Mouse (Mus musculus): ENCODE measurements around the gene Il17d. TPM values are rescaled to one million over a fixed set of nuclear protein-coding genes. Genes with fewer than 3 reads are reported as not detected.

Gene Il17d
- polyA plus RNA-seq, 1 experiment from 2014 or later = 3.9 TPM

DNA sequence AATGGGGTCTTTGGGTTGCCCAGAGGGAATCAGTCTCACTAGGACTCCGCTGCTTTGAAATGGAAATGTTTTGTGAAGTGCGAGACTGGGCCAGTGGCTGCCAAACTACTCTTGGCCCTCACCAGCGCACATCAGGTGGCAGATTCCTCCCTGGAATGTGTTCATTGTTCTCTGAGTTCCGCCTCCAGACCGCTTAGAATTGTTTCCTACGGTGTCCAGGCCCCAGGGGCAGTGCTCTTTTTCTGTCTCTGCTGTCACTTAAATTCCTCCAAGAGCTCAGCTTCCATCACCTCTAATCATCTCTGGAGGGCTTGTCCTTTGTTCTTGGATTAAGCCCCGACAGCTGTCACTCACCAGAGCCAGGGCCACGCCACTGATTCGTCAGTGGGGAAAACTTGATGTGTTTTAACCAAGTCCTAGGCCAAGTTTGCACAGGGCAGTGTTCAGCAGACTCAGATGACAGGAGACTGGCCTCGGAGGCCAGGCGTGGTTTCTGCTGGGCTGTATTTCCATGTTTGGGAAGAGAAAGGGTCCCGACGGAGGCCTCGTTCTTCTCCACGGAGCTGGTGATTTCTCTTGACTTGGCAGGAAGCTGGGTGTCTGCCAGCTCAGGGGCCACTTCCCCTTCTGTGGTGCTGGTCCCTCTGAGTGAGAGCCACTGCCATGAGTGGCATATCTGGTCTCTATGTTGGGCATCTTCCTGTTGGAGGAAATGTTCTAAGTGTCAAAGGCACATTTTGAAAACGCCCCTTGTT is 12.9 kb downstream of the Il17d start:
- Histone ChIP-seq H3K4me3 (no peak overlapping the region), H3K27ac (replicated peaks) (0 out of 2 replicates have a peak overlapping the region, but pooled peaks have one; percentile 24), H3K4me2 (0 out of 2 replicates have a peak overlapping the region, but pooled peaks have one; percentile 1), H3K9ac (no peak overlapping the region; the same call in 1 of the 2 replicates), H3K9me3 (no peaks in the 10 kb centered on the region), H3K36me3 (peaks cover 4% of the 10 kb centered on the region), H3K4me1 (replicated peaks) (peaks cover 36% of the 10 kb centered on the region), H3K27me3 (peaks cover 9% of the 10 kb centered on the region; the same call in 1 of the 2 replicates)
- 10% methylated on average over 16 of the region's 16 CpGs for WGBS
- ATAC-seq (ENCODE audit: low read depth) = no peak

DNA sequence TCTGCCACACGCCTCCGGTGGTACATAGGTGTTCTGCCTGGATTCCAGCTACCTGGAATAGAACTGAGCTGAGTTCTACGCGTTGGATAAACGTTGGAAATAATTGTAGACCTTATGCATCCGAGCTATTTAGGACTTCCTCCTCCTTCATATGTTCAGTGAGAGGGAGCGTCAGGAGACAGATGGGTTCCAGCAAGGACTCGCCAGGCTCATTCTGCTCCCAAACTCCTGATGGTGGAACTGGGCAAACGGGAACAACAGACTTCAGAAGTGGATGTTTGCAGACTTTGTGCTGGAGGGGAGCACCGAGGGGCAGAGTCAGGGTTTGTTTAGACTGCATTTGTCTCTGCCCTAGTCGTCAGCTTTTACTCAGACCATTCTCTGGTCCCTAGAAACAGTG is 16.1 kb downstream of the Il17d start:
- Histone ChIP-seq H3K27ac (replicated peaks) (no peak overlapping the region), H3K36me3 (peaks cover 10% of the 10 kb centered on the region), H3K4me2 (no peak overlapping the region), H3K9ac (no peak overlapping the region), H3K4me1 (replicated peaks) (peaks cover 16% of the 10 kb centered on the region), H3K9me3 (no peaks in the 10 kb centered on the region), H3K27me3 (no peaks in the 10 kb centered on the region), H3K4me3 (no peak overlapping the region)
- WGBS = 85% methylated on average over 11 of the region's 11 CpGs
- ATAC-seq (ENCODE audit: low read depth) = no peak

DNA sequence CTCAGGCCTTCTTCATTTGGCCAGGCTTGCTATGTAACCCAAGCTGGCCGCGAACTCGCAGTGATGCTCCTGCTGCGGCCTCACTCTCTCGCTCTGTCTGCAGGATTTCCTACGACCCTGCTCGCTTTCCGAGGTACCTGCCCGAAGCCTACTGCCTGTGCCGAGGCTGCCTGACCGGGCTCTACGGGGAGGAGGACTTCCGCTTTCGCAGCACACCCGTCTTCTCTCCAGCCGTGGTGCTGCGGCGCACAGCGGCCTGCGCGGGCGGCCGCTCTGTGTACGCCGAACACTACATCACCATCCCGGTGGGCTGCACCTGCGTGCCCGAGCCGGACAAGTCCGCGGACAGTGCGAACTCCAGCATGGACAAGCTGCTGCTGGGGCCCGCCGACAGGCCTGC is 17.7 kb downstream of the Il17d start:
- 64% methylated on average over 34 of the region's 34 CpGs for WGBS
- no peak for ATAC-seq (ENCODE audit: low read depth)
- H3K4me3 ChIP-seq = no peak overlapping the region
- H3K4me2 ChIP-seq = no peak overlapping the region
- H3K27ac ChIP-seq (replicated peaks) = no peak overlapping the region
- H3K36me3 ChIP-seq = peaks cover 10% of the 10 kb centered on the region
- peaks cover 8% of the 10 kb centered on the region for H3K4me1 ChIP-seq (replicated peaks)
- H3K27me3 ChIP-seq = no peaks in the 10 kb centered on the region
- H3K9me3 ChIP-seq = no peaks in the 10 kb centered on the region
- H3K9ac ChIP-seq = no peak overlapping the region

DNA sequence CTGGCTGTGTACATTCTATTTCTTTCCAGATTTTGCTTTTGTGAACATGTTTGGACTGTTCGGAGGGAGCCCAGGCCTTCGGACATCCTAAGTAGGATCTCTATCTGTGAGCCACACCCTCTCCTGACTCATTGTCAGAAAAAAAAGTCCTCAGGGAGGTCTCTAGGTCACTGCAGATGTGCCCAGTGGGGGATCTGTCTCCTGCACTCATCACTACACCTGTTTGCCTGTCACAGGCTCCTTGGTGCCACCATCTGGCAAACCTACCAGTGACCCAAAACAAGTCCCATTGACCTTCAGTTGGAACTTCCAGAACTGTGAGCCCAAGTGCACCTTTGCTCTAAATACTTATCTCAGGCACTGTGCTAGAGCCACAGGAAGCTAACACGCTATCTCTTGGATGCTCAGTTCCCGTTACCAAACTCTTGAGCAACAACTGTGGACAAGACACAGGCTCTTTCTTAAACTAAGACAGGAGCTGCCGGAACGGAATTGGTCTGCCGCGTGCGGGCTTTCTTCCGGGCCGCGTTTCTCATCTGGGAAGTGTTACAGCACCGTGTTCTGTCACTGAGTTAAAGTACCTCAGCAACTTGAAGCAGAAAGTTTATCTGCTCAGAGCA is 19.0 kb downstream of the Il17d start:
- Histone ChIP-seq H3K27ac (replicated peaks) (no peak overlapping the region), H3K9me3 (no peaks in the 10 kb centered on the region), H3K4me2 (no peak overlapping the region), H3K27me3 (no peaks in the 10 kb centered on the region), H3K36me3 (peaks cover 10% of the 10 kb centered on the region), H3K4me1 (replicated peaks) (no peaks in the 10 kb centered on the region), H3K4me3 (no peak overlapping the region), H3K9ac (no peak overlapping the region)
- ATAC-seq (ENCODE audit: low read depth) = no peak
- WGBS = 94% methylated on average over 13 of the region's 13 CpGs

- WGBS = 87% methylated on average over 17 of the region's 17 CpGs
- Histone ChIP-seq H3K4me1 (replicated peaks) (no peaks in the 10 kb centered on the region), H3K36me3 (peaks cover 29% of the 10 kb centered on the region), H3K4me2 (no peak overlapping the region), H3K27me3 (no peaks in the 10 kb centered on the region), H3K27ac (replicated peaks) (no peak overlapping the region), H3K9ac (no peak overlapping the region), H3K4me3 (no peak overlapping the region), H3K9me3 (no peaks in the 10 kb centered on the region)
- no peak for ATAC-seq (ENCODE audit: low read depth)
These were observed 20.9 kb downstream of the Il17d start for GRCm38 (mm10) chr14:57545526-57545925.

DNA sequence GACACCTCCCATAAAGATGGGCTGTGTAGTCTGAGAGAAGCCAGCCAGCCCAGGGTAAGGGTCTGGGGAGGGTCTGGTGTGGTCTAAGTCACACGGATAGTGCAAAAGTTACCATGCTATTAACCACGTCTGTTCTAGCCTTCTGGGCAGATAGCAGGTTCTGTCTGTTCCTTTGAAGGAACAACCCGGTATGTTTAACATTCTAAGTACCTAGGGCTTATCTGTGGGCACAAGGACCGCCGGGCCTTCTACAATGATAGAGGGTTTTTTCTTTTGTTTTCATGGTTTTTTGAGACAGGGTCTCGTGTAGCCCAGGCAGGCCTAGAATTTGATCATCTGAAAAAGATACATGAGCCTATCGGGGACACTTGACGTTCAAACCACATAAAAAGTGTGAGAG is 21.6 kb downstream of the Il17d start:
- Histone ChIP-seq H3K9ac (no peak overlapping the region), H3K4me2 (no peak overlapping the region), H3K4me3 (no peak overlapping the region), H3K36me3 (peaks cover 29% of the 10 kb centered on the region), H3K27me3 (no peaks in the 10 kb centered on the region), H3K27ac (replicated peaks) (no peak overlapping the region), H3K9me3 (no peaks in the 10 kb centered on the region), H3K4me1 (replicated peaks) (no peaks in the 10 kb centered on the region)
- no peak for ATAC-seq (ENCODE audit: low read depth)
- 87% methylated on average over 8 of the region's 8 CpGs for WGBS

DNA sequence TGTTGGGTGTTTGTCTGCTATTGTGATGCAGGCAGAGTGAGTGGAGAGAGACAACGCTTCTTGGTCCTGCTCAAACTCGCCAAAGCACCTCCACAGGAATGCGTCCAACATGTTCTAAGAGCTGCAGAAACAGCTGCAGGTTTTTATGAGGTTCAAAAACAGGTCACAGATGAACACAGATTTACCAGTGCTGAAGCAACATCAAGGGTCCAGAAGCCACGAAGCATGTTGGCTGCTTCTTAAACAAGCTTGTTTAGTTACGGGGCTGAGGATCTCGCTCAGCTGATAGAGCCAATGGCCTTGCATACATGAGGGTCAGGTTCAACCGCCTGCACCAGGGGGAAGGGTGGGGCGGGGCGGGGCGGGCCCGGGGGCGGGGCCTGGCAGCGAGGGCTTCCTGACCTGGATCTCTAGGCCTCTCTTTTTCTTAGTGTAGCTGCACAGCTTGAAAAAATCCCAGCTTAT is 22.0 kb downstream of the Il17d start:
- no peak for ATAC-seq (ENCODE audit: low read depth)

GRCm38 (mm10) chr14:57547062-57547461 is 22.5 kb downstream of the Il17d start:
- ATAC-seq (ENCODE audit: low read depth) = no peak
- WGBS = 87% methylated on average over 5 of the region's 5 CpGs
- no peak overlapping the region for H3K4me3 ChIP-seq
- H3K9ac ChIP-seq = no peak overlapping the region
- H3K27me3 ChIP-seq = no peaks in the 10 kb centered on the region
- H3K4me1 ChIP-seq (replicated peaks) = no peaks in the 10 kb centered on the region
- H3K9me3 ChIP-seq = no peaks in the 10 kb centered on the region
- H3K4me2 ChIP-seq = no peak overlapping the region
- peaks cover 29% of the 10 kb centered on the region for H3K36me3 ChIP-seq
- H3K27ac ChIP-seq (replicated peaks) = no peak overlapping the region

More for the DNA sequence above, 22.0 kb downstream of the Il17d start:
- WGBS = 31% methylated on average over 13 of the region's 13 CpGs
- Histone ChIP-seq H3K9me3 (no peaks in the 10 kb centered on the region), H3K27me3 (no peaks in the 10 kb centered on the region), H3K27ac (replicated peaks) (no peak overlapping the region), H3K4me3 (no peak overlapping the region), H3K4me2 (no peak overlapping the region), H3K4me1 (replicated peaks) (no peaks in the 10 kb centered on the region), H3K36me3 (peaks cover 29% of the 10 kb centered on the region), H3K9ac (no peak overlapping the region)

DNA sequence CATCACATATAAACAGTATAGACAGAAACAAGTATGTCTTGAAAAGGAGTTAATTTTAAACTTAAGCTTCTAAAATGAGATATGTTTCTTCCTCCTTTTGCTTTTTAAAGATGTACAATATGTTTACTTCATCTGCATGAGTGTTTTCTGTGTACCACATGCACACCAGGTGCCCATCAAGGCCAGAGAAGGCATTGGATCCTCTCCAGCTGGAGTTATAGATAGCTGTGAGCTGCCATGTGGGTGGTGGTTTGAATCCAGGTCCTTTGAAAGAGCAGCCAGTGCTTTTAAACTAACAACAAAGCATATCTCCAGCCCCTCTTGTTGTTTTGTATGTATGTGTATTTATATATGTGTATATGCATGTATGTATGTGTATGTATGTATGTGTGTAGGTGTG is 28.4 kb downstream of the Il17d start:
- Histone ChIP-seq H3K4me3 (no peak overlapping the region), H3K27ac (replicated peaks) (no peak overlapping the region), H3K4me1 (replicated peaks) (no peaks in the 10 kb centered on the region), H3K9me3 (no peaks in the 10 kb centered on the region), H3K4me2 (no peak overlapping the region), H3K27me3 (no peaks in the 10 kb centered on the region), H3K36me3 (peaks cover 25% of the 10 kb centered on the region), H3K9ac (no peak overlapping the region)
- ATAC-seq (ENCODE audit: low read depth) = no peak

- WGBS = 90% methylated on average over 5 of the region's 5 CpGs
- no peak overlapping the region for H3K9ac ChIP-seq
- no peak overlapping the region for H3K27ac ChIP-seq (replicated peaks)
- H3K4me2 ChIP-seq = no peak overlapping the region
- peaks cover 15% of the 10 kb centered on the region for H3K36me3 ChIP-seq
- no peaks in the 10 kb centered on the region for H3K9me3 ChIP-seq
- no peaks in the 10 kb centered on the region for H3K27me3 ChIP-seq
- ATAC-seq (ENCODE audit: low read depth) = no peak
- H3K4me1 ChIP-seq (replicated peaks) = no peaks in the 10 kb centered on the region
- H3K4me3 ChIP-seq = no peak overlapping the region
These were observed 29.9 kb downstream of the Il17d start for GRCm38 (mm10) chr14:57554434-57554833.

DNA sequence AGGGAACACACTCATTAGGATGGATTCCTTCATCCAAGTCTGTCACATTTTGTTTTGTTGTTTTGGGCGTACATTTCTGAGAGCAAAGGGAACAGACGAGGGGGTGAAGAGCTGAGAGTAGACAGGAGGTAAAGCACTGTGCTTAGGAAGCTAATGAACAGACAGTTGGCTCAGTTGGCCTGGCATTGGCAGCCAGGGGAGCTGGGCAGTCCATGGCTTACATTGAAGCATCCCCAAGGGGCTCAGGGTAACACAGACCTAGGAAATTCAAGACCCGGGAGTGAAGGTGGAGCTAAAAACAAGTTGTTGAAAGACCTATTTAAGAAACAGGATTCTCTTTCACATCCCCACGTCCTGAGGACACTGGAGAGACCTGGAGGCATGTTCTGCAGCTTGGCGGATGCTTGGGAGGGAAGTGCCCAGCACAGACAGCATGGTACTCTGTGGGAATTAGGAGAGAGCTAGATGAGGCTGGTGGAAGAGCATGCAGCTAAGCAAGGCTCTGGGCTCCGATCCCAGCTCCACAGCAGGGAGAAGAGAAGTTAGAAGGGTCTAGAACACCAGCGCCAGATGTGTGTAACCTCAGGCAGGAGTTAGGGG is 31.0 kb downstream of the Il17d start:
- Histone ChIP-seq H3K9me3 (no peaks in the 10 kb centered on the region), H3K27ac (replicated peaks) (no peak overlapping the region), H3K27me3 (no peaks in the 10 kb centered on the region), H3K9ac (no peak overlapping the region), H3K4me1 (replicated peaks) (no peaks in the 10 kb centered on the region), H3K4me2 (no peak overlapping the region), H3K36me3 (peaks cover 5% of the 10 kb centered on the region), H3K4me3 (no peak overlapping the region)
- 87% methylated on average over 7 of the region's 7 CpGs for WGBS
- no peak for ATAC-seq (ENCODE audit: low read depth)

DNA sequence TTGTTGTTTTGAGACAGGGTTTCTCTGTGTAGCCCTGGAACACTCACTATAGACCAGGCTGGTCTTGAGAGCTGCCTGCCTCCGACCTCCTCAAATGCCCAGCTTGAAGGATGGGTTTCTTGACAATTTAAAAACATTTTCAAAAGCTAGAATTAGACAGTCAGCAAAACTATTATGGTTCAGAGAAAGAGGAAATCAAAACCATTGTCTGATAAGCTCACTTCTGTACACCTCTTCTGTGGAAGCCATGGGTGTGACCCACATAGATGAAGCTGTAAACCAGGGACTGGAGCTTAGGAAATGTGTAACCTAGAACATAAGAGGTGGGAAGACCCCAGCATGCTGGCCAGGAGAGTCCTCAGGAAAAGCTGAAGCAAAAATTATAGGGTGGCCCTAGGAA is 32.3 kb downstream of the Il17d start:
- H3K4me1 ChIP-seq (replicated peaks) = no peaks in the 10 kb centered on the region
- no peak overlapping the region for H3K4me2 ChIP-seq
- no peaks in the 10 kb centered on the region for H3K27me3 ChIP-seq
- H3K27ac ChIP-seq (replicated peaks) = no peak overlapping the region
- H3K4me3 ChIP-seq = no peak overlapping the region
- WGBS = 83% methylated on average over 1 of the region's 1 CpGs
- ATAC-seq (ENCODE audit: low read depth) = no peak
- no peak overlapping the region for H3K9ac ChIP-seq
- no peaks in the 10 kb centered on the region for H3K9me3 ChIP-seq
- peaks cover 7% of the 10 kb centered on the region for H3K36me3 ChIP-seq

All from neural tube, embryonic 13.5 days (tissue).